Mouse (Mus musculus): Measurements from ENCODE around the gene Cmtm7.
A peak's percentile ranks its signal among the peaks of the same experiment; 100 is the strongest.
"Not testable (repeated sequence)": the region's sequence is repeated elsewhere in the genome, so short reads cannot be mapped to it uniquely, and the experiment has no call there.

The Cmtm7 gene

DNA sequence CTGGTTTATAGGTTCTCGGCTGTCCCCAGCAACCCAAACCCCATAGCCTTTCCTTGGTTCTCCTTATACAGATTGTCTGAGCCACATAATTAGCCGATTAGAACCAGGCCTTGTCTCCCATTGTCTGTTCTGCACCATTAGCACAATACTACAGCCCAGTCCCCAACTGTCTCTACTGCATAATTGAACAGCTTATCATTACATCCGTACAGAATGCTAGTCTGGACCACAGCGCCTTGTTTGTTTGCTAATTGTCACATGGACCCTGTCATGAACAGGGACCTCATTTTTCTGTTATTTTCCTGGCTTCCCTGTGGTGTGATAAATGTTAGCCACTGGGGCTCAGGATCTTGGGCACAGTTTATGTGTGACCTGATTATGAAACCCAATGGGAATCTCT lies 21.8 kb downstream of the Cmtm7 start:
- no peak for DNase-seq

- DNase-seq, result no peak
Observed at GRCm38 (mm10) chr9:114758801-114759200, 22.9 kb downstream of the Cmtm7 start.

DNA sequence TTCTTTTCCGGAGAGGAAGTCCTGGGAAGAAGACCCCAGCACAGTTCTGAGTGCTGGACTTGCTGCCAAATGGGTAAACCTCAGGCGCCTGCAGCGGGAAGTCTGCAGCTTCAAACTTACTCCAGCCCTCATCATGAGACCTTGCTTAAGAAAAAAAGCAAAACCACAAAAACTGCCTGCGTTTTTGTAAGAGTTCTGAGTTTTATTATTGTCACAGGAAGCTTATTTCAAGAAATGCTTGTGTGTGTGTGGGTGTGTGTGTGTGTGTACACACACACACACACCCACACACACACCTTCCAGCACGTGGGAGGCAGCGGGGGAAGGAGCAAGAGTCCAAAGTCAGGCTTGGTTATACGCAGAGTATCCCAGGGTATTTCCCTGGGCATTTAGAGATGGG lies 23.4 kb downstream of the Cmtm7 start:
- DNase-seq, result no peak

DNA sequence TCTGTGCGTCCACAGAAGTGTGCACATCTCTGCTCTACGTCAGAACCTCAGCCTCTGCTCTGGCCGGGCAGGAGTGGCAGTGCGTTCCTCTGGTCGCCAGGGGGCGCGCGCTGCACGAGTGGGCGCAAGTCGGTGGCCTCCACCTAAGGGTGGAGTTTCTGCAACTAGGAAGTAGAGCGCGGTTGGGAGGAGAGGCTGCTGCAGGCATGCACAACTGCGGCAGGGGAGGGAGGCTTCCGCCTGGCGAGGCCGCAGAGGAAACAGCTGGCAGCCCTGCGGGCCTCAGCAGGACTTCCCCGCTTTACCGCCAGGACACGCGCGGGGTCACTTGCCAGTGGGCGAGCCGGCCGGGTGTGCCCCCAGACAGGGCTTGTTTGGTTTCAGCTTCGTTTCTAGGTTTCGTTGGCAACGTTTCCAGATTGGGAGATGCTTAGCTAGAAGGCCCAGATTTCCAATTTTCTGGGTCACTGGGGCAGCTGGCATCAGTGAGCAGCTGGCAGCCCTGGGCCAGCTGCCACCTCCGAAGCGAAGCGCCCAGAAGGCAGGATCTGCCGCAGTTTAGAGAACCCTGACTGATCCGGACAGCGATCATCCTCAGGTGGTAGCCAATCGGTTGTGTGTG lies 28.7 kb downstream of the Cmtm7 start:
- peak; percentile 91 for DNase-seq

- DNase-seq, result no peak
Observed at GRCm38 (mm10) chr9:114752311-114752710, 29.3 kb downstream of the Cmtm7 start.

DNA sequence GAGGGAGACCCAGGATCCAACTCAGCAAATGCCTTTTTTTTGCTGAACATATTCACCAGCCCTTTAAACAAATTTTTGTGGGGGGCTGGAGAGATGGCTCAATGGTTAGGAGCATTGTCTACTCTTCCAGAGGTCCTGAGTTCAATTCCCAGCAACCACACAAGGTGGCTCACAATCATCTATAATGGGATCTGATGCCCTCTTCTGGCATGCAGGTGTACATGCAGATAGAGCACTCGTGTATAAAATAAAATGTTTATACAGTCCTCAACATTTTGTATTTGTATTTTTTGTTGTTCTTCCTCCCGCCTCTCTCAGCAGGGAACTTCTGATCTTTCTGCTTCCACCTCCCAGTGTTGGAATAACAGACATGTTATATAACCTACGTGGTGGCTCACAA lies 30.1 kb downstream of the Cmtm7 start:
- DNase-seq, result no peak

DNA sequence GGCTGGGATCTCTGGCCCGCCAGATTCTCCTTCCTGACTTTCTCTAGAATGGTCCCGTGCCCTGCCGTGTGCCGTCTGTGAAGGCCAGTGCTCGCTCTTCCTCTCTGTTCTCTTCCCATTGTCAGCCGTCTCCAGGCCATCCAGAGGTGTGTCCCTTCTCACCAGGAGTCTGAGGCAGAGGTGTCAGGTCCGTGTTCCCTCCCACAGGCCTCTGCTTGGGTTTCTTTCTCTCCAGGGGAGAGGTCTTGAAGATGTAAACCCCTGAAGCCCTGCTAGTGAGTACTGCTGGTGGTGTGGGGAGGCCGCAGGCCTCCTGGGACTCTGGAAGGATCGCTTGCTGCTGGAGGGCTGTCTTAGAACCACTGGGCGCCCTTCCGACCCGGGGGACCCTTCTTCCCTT lies 34.2 kb downstream of the Cmtm7 start:
- DNase-seq, result no peak

GRCm38 (mm10) chr9:114747012-114747411 lies 34.6 kb downstream of the Cmtm7 start:
- DNase-seq, result no peak

GRCm38 (mm10) chr9:114745654-114746053 lies 36.0 kb downstream of the Cmtm7 start:
- DNase-seq, result no peak

DNA sequence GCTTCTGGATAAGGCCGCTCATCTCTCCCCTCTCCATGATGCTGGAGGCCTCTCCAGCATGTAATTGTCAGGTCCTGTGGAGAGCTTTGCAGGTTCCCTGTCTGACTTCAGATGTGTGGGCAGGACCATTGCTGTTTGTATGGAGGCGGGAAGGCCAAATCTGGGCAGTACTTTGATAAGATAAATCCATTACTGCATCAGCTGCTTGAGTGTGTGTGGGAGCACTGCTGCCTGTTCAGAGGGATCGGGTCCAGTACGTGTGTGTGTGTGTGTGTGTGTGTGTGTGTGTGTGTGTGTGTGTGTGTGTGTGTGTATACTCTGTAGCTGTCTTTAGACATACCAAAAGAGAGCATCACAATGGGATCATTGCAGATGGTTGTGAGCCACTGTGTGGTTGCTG lies 36.5 kb downstream of the Cmtm7 start:
- no peak for DNase-seq

GRCm38 (mm10) chr9:114742731-114743130 lies 38.9 kb downstream of the Cmtm7 start:
- no peak for DNase-seq

DNA sequence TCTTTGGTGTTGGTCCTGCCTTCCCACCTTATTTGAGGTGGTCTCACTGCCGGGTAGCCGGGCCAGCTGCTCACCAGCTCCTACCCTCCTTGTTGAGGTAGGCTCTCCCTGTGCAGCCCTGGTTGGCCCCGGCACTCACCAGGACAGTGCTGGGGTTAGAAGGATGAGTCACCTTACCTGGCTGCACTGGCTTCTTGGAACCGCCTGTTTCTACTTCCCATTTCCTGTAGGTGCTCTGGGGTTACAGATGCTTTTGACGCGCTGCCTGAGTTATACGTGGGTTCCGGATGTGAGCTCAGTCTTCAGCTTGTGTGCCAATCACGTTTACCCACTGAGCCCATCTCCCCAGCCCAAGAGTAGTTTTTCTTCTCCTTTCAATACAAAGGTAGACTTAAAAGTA lies 41.3 kb downstream of the Cmtm7 start:
- no peak for DNase-seq

- DNase-seq, result peak; percentile 59
Observed at GRCm38 (mm10) chr9:114736442-114736841, 45.2 kb downstream of the Cmtm7 start.

DNA sequence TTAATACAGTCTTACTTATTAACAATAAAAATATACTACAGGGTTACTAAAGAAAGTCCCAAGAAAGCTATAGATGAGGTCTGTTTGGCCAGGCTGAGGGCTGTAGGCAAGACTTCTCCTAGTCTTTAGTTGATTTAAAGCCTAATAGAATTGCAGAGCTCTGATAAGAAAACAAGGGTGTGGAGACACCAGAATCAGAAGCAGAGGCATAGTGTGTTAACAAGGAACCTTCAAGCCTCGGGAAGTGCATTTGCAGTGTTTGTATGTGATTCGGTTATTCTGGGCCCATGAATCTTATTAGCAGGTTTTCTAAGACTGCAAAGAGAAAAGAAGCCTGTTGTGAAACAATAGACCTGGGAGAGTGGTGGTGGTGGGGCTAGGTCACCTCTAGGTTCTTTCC lies 48.4 kb downstream of the Cmtm7 start:
- no peak for DNase-seq

DNA sequence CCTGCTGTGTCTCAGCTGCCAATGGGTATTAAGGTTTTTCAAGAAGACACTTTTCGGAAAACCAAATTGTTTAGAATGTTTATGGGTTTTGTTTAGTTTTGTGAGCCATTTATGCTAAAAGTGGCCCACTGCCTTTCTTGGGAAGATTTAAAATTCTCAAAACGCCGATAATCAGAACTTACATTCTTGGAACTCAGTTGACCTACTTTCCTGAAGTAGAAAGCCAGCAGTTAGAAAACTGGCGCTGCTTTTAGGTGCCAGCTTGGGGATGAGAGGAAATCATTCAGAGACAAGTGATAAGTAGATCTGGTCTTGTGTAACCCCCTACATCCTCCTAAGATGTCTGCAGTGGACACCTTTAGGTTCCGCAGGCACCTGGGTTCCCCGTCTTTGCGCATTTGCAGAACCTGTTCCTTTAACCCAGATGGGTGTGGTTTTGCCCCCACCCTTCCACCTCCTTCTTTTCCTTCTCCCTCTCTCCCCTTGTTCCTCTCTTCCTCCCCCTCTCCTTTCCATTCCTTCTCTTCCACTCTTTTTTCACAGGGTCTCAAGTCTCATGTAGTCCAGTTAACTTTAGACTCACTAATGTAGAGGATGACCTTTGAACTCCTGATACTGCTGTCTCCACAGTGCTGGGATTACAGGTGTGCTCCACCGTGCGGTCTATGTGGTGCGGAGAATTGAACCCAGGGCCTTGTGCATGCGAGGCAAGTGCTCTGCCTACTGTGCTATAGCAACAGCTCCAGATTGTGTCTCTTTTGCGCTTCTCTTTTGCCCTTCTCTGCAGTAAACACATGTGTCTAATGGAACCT lies 49.6 kb downstream of the Cmtm7 start:
- no peak for DNase-seq

GRCm38 (mm10) chr9:114731011-114731755 lies 50.5 kb downstream of the Cmtm7 start, which contains the start of gene Cmtm6:
Cmtm6 (plus strand) TSS chr9:114731116.
- peak; percentile 96 for DNase-seq

GRCm38 (mm10) chr9:114729911-114730805 lies 51.5 kb downstream of the Cmtm7 start:
- no peak for DNase-seq

DNA sequence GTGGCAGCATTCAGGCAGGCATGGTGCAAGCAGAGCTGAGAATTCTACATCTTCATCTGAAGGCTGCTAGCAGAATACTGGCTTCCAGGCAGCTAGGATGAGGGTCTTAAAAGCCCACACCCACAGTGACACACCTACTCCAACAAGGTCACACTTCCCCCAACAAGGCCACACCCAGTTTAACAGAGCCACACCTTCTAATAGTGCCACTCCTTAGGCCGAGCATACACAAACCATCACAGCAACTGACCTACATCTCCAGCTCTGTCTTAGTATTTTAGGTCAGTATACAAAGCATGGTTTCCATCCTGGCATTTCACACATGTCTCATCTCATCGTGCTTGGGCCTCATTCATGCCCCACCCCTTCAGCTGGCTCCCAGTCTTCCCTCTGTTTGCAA lies 53.2 kb downstream of the Cmtm7 start:
- DNase-seq, result not testable (repeated sequence)

DNA sequence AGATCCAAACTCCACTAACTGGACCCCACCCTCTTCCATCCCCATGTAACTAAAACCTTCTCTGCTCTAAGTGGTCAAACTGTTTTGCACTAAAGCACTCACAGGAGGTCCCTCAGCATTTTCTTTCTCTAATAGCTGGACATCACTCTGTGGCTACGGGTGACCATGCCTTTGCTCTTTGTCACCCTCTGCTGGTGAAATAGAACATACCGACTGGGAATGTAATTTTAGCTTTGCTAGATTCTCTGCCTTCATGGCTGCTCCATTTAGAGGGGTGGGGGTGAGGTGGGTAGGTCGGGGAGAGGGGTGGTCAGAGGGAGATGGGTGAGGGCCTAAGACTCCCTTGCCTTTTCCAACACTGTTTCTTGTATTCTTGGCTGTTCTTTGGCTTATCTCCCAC lies 54.3 kb downstream of the Cmtm7 start:
- DNase-seq, result no peak

DNA sequence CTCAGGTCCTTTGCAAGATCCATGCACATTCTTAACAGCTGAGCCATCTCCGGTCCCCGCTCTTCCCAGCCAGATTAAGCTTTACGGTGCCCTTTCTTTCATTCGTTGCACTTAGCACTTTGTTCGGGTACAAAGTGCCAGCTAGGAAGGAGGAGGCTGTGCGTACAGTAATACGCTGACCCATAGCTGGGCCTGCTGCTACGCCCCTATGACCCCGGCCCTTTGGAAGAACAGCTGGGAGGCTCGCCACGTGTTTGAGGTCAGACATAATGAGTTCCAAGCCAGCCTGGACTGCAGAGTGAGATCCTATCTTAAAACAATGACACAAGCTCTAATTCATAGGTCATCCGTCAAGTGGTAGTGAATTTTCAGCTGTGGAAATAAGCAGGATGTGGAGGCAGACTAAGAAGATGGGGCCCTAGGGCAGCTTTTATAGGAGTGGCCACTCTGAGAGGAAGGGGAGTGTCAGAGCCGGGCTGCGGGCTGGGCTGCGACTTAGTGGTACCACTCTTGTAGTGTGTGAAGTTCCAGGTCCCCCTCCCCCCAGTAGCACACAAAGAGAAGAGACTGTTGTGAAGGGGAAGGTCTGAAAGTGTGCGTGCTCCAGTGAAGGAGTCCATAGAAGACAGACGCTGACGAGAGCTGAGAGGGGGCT lies 64.9 kb downstream of the Cmtm7 start:
- peak; percentile 92 for DNase-seq

GRCm38 (mm10) chr9:114713481-114713880 lies 68.2 kb downstream of the Cmtm7 start:
- DNase-seq, result peak; percentile 74

- DNase-seq, result no peak
Observed at GRCm38 (mm10) chr9:114710345-114710744, 71.3 kb downstream of the Cmtm7 start.
